Mouse (Mus musculus): ENCODE data around the gene Disp1.

DNA sequence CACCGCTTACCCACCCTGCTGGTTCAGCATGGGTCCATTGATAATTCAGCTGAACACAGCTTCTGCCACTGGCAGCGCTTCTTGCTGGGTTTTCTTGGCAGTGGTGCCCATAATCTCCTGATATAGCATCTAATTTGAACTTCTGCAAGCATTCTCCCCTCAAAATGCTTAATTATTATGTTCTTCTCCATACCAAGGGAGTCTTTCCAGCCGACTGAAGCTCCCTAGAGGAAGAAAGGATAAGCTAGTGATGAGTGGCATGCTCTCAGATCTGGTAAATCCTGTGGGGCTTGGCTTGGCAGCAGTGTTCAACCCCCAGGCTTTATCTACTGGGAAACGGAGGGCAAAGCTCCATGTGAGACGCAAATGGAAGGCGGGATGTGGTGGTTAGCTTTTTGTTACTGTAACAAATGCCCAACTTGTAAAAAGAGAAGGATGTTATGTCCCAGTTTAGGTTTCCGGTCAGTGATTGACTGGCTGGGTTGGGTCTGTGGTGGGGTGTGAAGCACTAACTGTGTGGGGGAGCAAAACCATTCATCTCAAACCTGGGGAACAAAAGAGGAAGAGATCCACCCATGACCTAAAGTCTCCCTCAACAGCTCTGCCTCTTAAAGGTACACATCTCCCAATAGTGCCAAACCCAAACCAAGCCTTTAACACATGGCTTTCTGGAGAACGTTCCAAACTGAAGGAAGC, 151.2 kb downstream of the Disp1 start:
- no peak for TF ChIP-seq EP300 (IDR thresholded peaks at IDR 0.05)
- no peak for TF ChIP-seq CTCF (IDR thresholded peaks at IDR 0.05)

All from lung, postnatal 0 days (tissue).